Mouse (Mus musculus): Measurements from ENCODE around the gene Akr1d1. TPM values are rescaled to one million over a fixed set of nuclear protein-coding genes. Genes with fewer than 3 reads are reported as not detected.
A peak's percentile ranks its signal among the peaks of the same experiment; 100 is the strongest.

Akr1d1 gene
- total RNA-seq, 2 experiments from 2014 or later: not detected

DNA sequence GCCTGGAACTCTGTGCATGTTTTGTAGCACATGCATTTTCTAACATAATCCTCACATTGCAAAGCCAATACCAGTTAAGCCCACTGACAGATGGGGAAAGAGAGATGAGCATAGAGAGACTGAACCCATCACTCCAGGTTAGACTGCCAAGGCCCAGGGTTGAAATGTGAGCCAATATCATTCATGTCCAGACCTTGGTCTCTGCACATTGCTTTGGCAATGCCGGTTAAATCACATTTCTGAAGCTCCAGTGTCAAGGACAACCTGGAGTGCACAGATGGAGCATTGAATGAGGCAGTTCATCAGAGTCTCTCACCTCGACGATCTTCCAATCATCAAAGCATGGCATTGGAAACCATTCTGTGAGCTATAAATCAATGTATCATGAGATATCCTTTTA is 2.1 kb downstream of the Akr1d1 start:
- DNase-seq (ENCODE audit: extremely low spot score in 1 of 2, low spot score in 2 of 2): no peak
- no peak overlapping the region for H3K27ac ChIP-seq
- H3K4me3 ChIP-seq: no peak overlapping the region
- no peak for TF ChIP-seq CTCF (IDR thresholded peaks at IDR 0.05)
- intact Hi-C loops (cut with DNase I): loop anchor here (5.0 kb wide), 1 partner anchor 155 kb away; no protein-coding TSS in a partner anchor

DNA sequence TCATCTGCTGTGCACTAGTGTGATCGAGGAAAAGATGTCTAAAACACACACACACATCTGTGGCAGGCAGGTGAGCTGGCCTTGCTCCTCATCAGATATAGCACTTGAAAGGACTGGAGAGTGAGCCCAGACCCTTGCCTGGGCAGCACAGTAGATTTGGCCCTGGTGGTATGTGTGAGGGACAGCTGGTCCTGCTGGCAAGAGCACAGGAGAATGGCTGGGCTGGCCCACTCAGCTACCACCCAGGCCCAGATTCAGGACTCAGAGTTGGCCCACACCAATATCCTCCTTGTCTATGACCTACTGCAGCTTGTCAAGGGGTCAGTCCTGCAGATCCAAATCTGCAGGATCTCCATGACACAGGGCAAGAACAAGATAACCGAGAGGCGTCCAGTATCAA is 6.9 kb downstream of the Akr1d1 start:
- intact Hi-C loops (cut with DNase I): no loop called here
- no peak overlapping the region for H3K27ac ChIP-seq
- no peak for TF ChIP-seq CTCF (IDR thresholded peaks at IDR 0.05)

DNA sequence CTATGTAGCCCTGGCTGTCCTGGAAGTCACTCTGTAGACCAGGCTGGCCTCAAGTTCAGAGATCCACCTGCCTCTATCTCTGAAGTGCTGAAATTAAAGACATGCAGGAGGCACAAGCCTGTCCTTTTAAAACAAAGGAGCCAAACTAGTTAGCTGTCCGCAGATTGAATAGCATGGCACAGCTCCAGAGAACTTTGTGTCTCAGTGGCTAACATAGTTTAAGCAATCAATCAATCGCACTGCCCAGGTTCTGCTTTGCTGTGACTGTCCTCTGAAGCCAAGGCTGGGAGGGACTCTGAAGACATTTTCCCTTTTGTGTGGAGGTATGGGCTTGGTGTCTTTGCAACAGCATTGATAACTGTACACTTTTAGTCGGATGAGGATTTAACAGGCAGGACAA is 7.8 kb downstream of the Akr1d1 start:
- Histone ChIP-seq H3K27ac (no peak overlapping the region), H3K4me3 (no peak overlapping the region)
- intact Hi-C loops (cut with DNase I): no loop called here
- no peak for TF ChIP-seq CTCF (IDR thresholded peaks at IDR 0.05)
- no peak for DNase-seq (ENCODE audit: extremely low spot score in 1 of 2, low spot score in 2 of 2)

More for the DNA sequence above, 6.9 kb downstream of the Akr1d1 start:
- DNase-seq (ENCODE audit: extremely low spot score in 1 of 2, low spot score in 2 of 2): no peak
- H3K4me3 ChIP-seq: no peak overlapping the region

DNA sequence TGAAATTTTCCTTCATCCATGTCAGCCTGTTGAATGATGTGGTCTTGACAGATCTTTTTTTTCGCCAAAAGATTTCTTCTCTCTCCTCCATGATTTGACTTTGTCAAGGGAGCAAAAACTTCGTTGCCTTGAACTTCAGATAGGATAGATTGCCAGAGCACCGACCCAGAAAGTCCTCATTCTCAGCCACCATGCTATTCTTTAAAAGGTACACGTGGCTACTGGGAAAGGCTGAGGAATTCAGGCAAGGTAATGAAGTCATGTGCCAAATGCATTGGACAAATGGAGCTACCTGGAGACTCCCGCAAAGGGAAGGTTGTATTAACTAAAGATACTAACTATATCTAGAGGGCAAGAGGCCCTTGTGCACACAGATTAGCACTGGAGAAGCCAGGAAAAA is 8.8 kb downstream of the Akr1d1 start:
- no peak for TF ChIP-seq CTCF (IDR thresholded peaks at IDR 0.05)
- DNase-seq (ENCODE audit: extremely low spot score in 1 of 2, low spot score in 2 of 2): no peak
- no peak overlapping the region for H3K27ac ChIP-seq
- intact Hi-C loops (cut with DNase I): no loop called here
- no peak overlapping the region for H3K4me3 ChIP-seq

DNA sequence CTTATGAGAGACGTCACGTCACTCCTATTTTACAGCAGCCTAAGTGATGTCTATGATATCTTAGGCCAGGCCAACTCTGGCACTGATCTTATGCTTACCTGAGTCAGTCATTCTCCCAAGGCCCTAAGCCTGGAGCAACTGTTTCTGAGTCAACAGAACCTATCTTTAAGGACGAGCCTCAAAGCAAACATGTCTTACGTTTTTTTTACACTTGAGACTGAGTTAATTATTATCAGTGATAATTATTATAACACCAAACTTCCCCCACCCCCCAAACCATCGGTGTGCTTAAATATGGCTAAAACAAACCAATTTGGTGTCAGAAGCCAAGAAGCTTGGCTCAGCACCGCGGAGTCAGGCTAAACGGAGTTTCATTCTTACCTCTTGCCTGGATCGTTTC is 9.4 kb downstream of the Akr1d1 start:
- intact Hi-C loops (cut with DNase I): no loop called here
- TF ChIP-seq CTCF (IDR thresholded peaks at IDR 0.05): no peak

DNA sequence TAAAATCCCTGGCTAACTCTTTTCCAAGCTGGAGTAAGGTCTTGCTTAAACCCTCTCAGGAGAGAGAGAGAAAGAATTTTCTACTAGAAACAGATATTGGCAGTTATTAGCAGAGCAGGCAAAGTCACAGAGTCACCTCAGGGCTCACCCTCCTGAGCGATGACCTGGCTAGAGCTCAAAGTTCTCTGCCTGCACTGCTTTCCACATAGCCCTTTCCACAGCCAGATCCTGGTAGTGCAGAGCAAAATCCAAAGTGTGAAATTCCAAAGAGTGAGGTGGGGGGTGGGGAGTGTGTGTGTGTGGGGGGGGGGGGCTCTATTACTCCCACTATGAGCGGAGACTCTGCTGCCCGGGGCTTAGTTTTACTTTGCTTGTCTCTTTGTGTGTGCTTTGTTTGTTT is 10.1 kb downstream of the Akr1d1 start:
- H3K27ac ChIP-seq: no peak overlapping the region
- TF ChIP-seq CTCF (IDR thresholded peaks at IDR 0.05): no peak
- intact Hi-C loops (cut with DNase I): no loop called here
- no peak overlapping the region for H3K4me3 ChIP-seq
- DNase-seq (ENCODE audit: extremely low spot score in 1 of 2, low spot score in 2 of 2): no peak

More for the DNA sequence above, 9.4 kb downstream of the Akr1d1 start:
- no peak overlapping the region for H3K27ac ChIP-seq
- DNase-seq (ENCODE audit: extremely low spot score in 1 of 2, low spot score in 2 of 2): no peak
- no peak overlapping the region for H3K4me3 ChIP-seq

DNA sequence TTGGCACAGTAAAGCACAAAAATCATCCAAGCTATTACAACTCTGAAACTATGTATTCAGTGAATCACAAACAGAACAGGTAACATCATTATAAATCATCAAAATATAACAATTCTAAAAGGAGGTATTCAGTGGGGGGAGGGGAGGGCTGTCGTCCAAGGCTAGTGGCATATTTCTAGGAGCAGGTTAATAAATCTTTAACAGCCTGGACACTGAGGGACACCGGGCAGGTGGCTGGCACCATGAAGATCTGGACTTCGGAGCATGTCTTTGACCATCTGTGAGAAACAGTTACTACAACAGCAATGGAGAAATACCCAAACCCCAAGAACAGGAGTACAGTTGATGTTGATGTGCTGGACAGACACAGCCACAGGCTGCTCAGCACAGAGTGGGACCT is 11.2 kb downstream of the Akr1d1 start:
- DNase-seq (ENCODE audit: extremely low spot score in 1 of 2, low spot score in 2 of 2): no peak
- H3K4me3 ChIP-seq: no peak overlapping the region
- H3K27ac ChIP-seq: no peak overlapping the region
- TF ChIP-seq CTCF (IDR thresholded peaks at IDR 0.05): no peak
- intact Hi-C loops (cut with DNase I): no loop called here

DNA sequence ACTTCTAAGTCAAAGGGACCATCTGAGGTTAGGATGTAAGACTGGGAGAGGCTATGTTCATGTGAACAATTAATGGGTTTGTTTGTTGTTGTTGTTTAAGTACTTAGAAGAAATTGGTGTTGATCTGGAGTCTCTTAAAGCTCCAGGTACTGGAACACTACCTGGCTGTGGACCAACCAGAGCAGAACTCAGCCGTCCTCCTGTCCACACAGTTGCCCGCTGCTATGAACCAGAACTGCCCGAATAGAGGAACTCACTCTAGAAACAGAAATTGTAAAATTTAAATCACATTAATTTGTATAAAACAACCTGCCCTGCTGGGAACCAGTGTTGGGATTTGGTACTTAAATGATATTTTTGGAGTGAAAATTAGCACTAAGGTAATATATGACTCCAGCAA is 12.2 kb downstream of the Akr1d1 start:
- intact Hi-C loops (cut with DNase I): no loop called here
- Histone ChIP-seq H3K4me3 (no peak overlapping the region), H3K27ac (no peak overlapping the region)
- TF ChIP-seq CTCF (IDR thresholded peaks at IDR 0.05): no peak
- no peak for DNase-seq (ENCODE audit: extremely low spot score in 1 of 2, low spot score in 2 of 2)

DNA sequence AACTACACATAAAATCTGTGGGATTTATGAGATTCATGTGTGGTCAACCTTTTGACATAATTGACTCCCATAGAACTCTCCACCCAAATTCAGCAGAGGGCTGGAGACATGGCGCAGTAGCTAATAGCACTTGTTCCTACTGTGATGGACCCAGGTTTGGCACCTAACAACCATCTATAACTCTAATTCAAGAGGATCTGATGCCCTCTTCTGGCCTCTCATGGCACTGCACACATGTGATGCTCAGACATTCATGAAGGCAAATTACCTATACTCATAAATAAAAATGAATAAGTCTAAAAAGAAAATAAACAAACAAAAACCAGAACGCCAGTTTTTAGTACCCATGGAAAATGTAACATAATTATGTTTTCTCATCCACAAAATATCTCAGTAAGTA is 22.8 kb downstream of the Akr1d1 start:
- H3K27ac ChIP-seq: no peak overlapping the region
- intact Hi-C loops (cut with DNase I): no loop called here
- H3K4me3 ChIP-seq: no peak overlapping the region
- DNase-seq (ENCODE audit: extremely low spot score in 1 of 2, low spot score in 2 of 2): no peak
- TF ChIP-seq CTCF (IDR thresholded peaks at IDR 0.05): peak; percentile 42

DNA sequence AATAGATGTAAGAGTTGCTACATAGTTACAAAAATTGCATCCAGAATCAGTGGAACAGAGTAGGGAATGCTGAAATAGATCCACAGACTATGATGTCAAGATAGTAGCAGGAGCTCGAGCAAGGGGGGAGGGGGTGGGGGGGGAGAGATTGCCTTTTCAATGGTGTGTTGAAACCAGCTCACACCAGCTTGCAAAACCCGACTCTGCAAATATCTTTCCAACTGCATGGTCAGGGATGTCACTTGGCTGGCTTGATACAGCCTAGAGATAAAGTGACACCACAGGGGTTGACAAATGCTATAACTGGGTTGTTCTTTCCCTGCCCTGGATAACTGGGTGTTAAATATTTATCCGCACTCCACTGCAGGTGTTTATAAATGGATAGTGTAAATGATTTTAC is 24.0 kb downstream of the Akr1d1 start:
- intact Hi-C loops (cut with DNase I): no loop called here
- TF ChIP-seq CTCF (IDR thresholded peaks at IDR 0.05): no peak
- Histone ChIP-seq H3K27ac (no peak overlapping the region), H3K4me3 (no peak overlapping the region)
- no peak for DNase-seq (ENCODE audit: extremely low spot score in 1 of 2, low spot score in 2 of 2)

DNA sequence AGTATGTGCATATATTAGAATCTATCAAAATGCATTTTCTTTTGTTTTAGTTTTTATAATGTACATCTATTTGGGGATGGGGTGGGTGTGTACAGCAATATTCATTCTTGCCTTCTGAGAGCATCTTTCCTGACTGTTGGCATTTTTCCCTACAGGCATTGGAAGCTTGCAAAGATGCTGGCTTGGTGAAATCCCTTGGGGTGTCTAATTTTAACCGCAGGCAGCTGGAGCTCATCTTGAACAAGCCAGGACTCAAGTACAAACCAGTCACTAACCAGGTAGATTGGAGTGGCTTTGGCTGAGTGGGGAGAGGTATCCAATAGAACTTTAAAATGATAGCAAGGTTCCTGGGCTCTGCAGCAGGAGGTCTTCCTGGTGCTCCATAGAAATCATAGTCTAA is 24.4 kb downstream of the Akr1d1 start:
- no peak for DNase-seq (ENCODE audit: extremely low spot score in 1 of 2, low spot score in 2 of 2)
- intact Hi-C loops (cut with DNase I): no loop called here
- no peak for TF ChIP-seq CTCF (IDR thresholded peaks at IDR 0.05)
- H3K27ac ChIP-seq: no peak overlapping the region
- H3K4me3 ChIP-seq: no peak overlapping the region

DNA sequence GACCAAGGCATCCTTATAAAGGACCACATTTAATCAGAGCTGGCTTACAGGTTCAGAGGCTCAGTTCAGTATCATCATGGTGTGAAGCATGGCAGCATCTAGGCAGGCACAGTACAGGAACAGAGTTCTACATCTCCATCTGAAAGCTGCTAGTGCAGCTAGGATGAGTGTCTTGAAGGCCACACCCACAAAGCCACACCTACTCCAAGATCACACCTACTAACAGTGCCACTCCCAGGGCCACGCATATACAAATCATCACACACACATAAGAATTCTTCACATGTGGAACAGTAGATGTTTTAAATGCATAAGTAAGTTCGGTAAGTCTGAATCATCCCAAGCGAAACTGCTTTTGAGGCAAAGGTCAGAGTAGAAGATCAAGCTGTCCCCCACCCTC is 33.9 kb downstream of the Akr1d1 start:
- Histone ChIP-seq H3K4me3 (no peak overlapping the region), H3K27ac (no peak overlapping the region)
- intact Hi-C loops (cut with DNase I): no loop called here
- no peak for DNase-seq (ENCODE audit: extremely low spot score in 1 of 2, low spot score in 2 of 2)
- no peak for TF ChIP-seq CTCF (IDR thresholded peaks at IDR 0.05)

DNA sequence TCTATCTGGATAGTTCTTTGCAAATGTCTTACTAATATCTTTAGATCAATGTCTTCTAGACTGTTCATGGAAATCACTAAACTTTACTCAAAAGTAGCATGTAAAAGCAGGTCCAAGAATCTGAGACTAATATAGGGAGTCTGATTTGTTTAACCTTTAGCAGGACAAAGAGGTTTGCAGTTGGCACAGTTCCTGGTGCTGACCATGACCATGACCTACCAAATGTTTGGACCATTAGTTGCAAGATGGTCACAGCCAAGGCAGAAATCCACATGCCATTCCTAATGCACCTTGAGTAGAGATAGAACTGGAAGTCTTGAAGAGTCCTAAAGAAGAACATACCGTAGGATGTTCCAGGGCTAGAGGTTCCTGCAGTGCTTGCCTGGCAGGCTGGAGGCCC is 37.4 kb downstream of the Akr1d1 start:
- Histone ChIP-seq H3K4me3 (no peak overlapping the region), H3K27ac (no peak overlapping the region)
- no peak for DNase-seq (ENCODE audit: extremely low spot score in 1 of 2, low spot score in 2 of 2)
- intact Hi-C loops (cut with DNase I): no loop called here
- no peak for TF ChIP-seq CTCF (IDR thresholded peaks at IDR 0.05)

DNA sequence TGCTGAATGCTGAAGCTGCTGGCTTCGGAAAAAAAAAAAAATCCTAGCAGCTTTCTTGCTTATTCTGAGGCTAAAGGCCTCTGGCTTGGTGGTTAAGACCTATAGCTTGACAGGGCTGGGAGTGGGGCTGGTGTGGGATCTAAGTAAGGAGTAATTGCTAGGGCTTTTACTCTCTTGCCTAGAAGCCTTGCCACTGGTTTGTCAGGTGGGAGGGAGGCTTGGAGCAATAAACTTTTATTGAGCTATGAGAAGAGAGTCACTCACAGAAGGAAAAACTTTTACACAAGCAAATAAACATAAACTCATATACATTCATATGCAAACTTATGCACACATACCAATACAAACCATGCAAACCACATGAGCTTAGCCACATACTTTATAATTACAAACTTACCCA is 42.0 kb downstream of the Akr1d1 start:
- intact Hi-C loops (cut with DNase I): no loop called here
- no peak for DNase-seq (ENCODE audit: extremely low spot score in 1 of 2, low spot score in 2 of 2)
- Histone ChIP-seq H3K27ac (no peak overlapping the region), H3K4me3 (no peak overlapping the region)
- TF ChIP-seq CTCF (IDR thresholded peaks at IDR 0.05): no peak
